Mouse (Mus musculus): ENCODE data around the gene Wdr73.

DNA sequence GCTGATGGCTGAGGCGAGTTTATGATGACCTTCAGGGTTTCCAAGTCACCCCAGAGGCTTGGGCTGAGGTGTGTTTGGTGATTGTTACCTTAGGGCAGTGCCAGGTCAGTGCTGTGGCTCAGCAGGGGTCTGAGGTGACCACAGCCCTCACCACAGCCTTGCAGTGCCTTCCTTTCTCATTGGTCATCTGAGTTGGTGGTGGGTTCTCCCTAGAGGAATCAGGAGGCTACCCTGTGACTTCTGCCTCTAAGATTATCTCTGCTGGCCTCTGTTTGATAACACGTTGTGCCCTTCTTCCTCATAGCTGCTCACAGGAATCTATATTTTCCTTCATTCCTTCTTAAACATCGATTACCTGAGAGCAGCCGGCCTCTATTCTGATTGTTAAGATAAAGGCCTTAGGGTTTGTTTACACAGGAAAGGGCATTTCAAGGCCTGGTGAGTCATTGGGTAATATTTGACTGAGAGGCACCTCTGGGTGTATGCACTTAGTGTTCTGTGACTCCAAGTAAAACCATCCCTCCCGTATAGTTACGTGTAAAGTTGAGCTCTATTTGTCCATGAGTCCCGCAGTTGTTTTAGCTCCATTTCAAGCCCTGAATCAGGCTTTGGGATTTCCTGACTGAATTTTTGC, 34.4 kb downstream of the Wdr73 start:
- no peak for TF ChIP-seq POLR2A (IDR thresholded peaks at IDR 0.05; ENCODE audit: low read depth, low read length)
- no peak for TF ChIP-seq CTCF (IDR thresholded peaks at IDR 0.05; ENCODE audit: extremely low read depth, insufficient read depth, insufficient read length, insufficient replicate concordance)
